Mouse (Mus musculus) stomach, embryonic 15.5 days (tissue): ENCODE measurements around the gene Lgals4. TPM values are rescaled to one million over a fixed set of nuclear protein-coding genes. Genes with fewer than 3 reads are reported as not detected.

Experiments
- ATAC-seq: fragments of 200-750 bp; cut with Nextera tagmentation; 2 replicates; pipeline ENCODE4 v1.8.0; 2017; ENCODE audit warnings: low read depth, moderate number of reproducible peaks, moderate TSS enrichment; ENCODE audit not compliant: insufficient read depth, low FRiP score
- H3K27ac ChIP-seq: fragments of 300-500 bp; sonication (generic); 2 replicates; pipeline ENCODE4 v1.5.1; 2015; ENCODE audit warnings: mild to moderate bottlenecking, inconsistent platforms
- H3K27me3 ChIP-seq: fragments of 300-500 bp; sonication (generic); replicated peaks from 2 replicates; pipeline ENCODE4 v1.6.1; 2015; ENCODE audit warnings: inconsistent platforms
- H3K36me3 ChIP-seq: fragments of 300-500 bp; sonication (generic); 2 replicates; pipeline ENCODE4 v1.6.1; 2015; ENCODE audit warnings: inconsistent platforms
- H3K4me1 ChIP-seq: fragments of 300-500 bp; sonication (generic); 2 replicates; pipeline ENCODE4 v1.6.1; 2015; ENCODE audit warnings: inconsistent platforms
- H3K4me2 ChIP-seq: fragments of 300-500 bp; sonication (generic); 2 replicates; pipeline ENCODE4 v1.6.1; 2015; ENCODE audit warnings: mild to moderate bottlenecking, inconsistent platforms
- H3K4me3 ChIP-seq: fragments of 300-500 bp; sonication (generic); replicated peaks from 2 replicates; pipeline ENCODE4 v1.5.1; 2015; ENCODE audit warnings: inconsistent platforms
- H3K9ac ChIP-seq: fragments of 300-500 bp; sonication (generic); 2 replicates; pipeline ENCODE4 v1.6.1; 2015; ENCODE audit warnings: inconsistent platforms
- H3K9me3 ChIP-seq: fragments of 300-500 bp; sonication (generic); 2 replicates; pipeline ENCODE4 v1.6.1; 2016; ENCODE audit warnings: inconsistent platforms
- WGBS: fragments of 180-500 bp; shearing (Covaris S2); methylation state at CpG from one replicate; pipeline ENCODE4 v1.1.7; 2015; 5-methylcytosine and 5-hydroxymethylcytosine counted together
- polyA plus RNA-seq: library from polyadenylated mRNA; unstranded; fragments of >200 nt; fragmentation: Nextera tagmentation; extraction: Ambion mirVana; gene quantifications from 2 replicates; pipeline ENCODE4 v1.2.1, GENCODE M21; 2015

Gene Lgals4
- polyA plus RNA-seq, 1 experiment from 2014 or later = 340 TPM

DNA sequence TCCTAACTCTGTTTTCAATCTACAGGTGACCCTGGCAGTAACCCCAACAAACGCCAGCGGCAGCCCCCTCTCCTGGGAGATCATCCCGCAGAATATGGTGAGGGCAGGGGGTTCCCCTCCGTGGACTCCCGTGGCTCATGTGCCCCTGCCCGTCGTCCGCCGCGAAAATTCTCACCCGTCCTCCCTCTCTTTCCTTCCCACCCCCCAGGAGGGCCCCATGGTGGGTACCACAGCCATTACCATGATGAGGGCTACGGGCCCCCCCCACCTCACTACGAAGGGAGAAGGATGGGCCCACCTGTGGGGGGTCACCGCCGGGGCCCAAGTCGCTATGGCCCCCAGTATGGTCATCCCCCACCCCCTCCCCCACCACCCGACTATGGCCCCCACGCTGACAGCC lies 15.2 kb upstream of the Lgals4 start:
- Histone ChIP-seq H3K4me2 (no peak overlapping the region), H3K27me3 (no peaks in the 10 kb centered on the region), H3K27ac (no peak overlapping the region), H3K9me3 (no peaks in the 10 kb centered on the region), H3K36me3 (peaks cover 82% of the 10 kb centered on the region), H3K4me1 (peaks cover 44% of the 10 kb centered on the region), H3K9ac (no peak overlapping the region), H3K4me3 (no peak overlapping the region)
- WGBS = 88% methylated on average over 17 of the region's 18 CpGs
- ATAC-seq = no peak

DNA sequence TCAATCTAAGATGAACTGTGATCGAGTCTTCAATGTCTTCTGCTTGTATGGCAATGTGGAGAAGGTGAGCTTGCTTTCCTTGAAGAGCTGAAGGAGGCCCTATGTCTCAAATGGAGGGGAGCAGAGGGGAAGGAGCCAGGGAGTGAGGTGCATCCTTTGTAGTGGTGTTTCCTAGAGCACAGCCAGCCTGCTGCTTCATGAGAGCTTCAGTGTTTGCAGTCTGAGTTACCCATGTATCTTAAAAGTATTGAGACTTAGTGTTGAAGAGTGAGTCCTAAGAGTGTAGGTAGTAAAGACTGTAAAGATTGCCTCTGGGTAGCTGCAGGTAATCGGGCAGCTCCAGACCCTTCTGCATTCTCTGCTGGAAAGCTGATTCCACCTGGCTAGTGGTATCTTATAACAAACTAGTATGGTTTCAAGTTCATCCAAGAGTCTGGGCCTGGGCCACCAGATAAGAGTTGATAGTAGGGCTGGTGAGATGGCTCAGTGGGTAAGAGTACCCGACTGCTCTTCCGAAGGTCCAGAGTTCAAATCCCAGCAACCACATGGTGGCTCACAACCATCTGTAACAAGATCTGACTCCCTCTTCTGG lies 14.7 kb upstream of the Lgals4 start:
- no peak overlapping the region for H3K27ac ChIP-seq
- no peaks in the 10 kb centered on the region for H3K27me3 ChIP-seq
- no peak for ATAC-seq
- peaks cover 76% of the 10 kb centered on the region for H3K36me3 ChIP-seq
- 82% methylated on average over 4 of the region's 4 CpGs for WGBS
- peaks cover 39% of the 10 kb centered on the region; the same call in 1 of the 2 replicates for H3K4me1 ChIP-seq
- no peak overlapping the region for H3K9ac ChIP-seq
- no peaks in the 10 kb centered on the region for H3K9me3 ChIP-seq
- H3K4me2 ChIP-seq = no peak overlapping the region
- no peak overlapping the region for H3K4me3 ChIP-seq

- Histone ChIP-seq H3K27me3 (no peaks in the 10 kb centered on the region), H3K4me1 (peaks cover 34% of the 10 kb centered on the region; the same call in 1 of the 2 replicates), H3K9me3 (no peaks in the 10 kb centered on the region), H3K4me3 (no peak overlapping the region), H3K4me2 (no peak overlapping the region), H3K36me3 (peaks cover 70% of the 10 kb centered on the region), H3K27ac (no peak overlapping the region), H3K9ac (no peak overlapping the region)
- no peak for ATAC-seq
- WGBS = 84% methylated on average over 4 of the region's 4 CpGs
Observed at GRCm38 (mm10) chr7:28819571-28819970, 14.1 kb upstream of the Lgals4 start.

- Histone ChIP-seq H3K27ac (peak overlapping the region; percentile 35; the same call in 1 of the 2 replicates), H3K9me3 (no peaks in the 10 kb centered on the region), H3K4me1 (peaks cover 32% of the 10 kb centered on the region; the same call in 1 of the 2 replicates), H3K36me3 (peaks cover 60% of the 10 kb centered on the region), H3K4me2 (no peak overlapping the region), H3K27me3 (no peaks in the 10 kb centered on the region), H3K9ac (no peak overlapping the region), H3K4me3 (no peak overlapping the region)
- ATAC-seq = no peak
- 76% methylated on average over 12 of the region's 12 CpGs for WGBS
Observed at GRCm38 (mm10) chr7:28820358-28821260, 13.0 kb upstream of the Lgals4 start.

DNA sequence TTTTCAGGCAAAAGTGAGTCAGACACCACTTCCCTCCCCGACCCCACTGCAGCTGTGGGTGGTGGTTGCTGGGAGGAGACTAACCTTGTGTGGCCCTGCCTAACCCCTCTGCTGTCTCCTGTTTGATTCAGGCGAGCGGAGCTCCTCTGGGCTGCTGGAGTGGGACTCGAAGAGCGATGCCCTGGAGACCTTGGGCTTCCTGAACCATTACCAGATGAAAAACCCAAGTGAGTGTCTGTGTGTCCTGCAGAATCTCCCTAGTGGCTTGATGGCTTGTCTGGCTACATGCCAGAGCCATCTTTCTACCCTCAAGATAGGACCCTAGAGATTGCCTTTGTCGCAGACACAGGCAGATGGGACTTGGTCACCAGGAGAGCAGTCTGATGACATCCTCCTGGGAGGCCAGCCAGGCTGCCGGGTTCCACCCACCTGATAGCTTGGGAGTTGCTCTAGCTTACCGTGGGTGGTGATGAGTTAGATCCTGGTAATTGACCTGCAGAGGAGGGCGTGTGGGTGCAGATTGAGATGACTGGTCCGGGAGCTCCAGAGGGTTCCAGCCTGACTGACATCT lies 12.3 kb upstream of the Lgals4 start:
- WGBS = 65% methylated on average over 10 of the region's 10 CpGs
- no peaks in the 10 kb centered on the region for H3K9me3 ChIP-seq
- H3K4me1 ChIP-seq = peaks cover 32% of the 10 kb centered on the region; the same call in 1 of the 2 replicates
- no peak overlapping the region for H3K4me3 ChIP-seq
- no peak overlapping the region for H3K27ac ChIP-seq
- H3K9ac ChIP-seq = no peak overlapping the region
- H3K4me2 ChIP-seq = no peak overlapping the region
- H3K27me3 ChIP-seq = no peaks in the 10 kb centered on the region
- ATAC-seq = no peak
- H3K36me3 ChIP-seq = peaks cover 53% of the 10 kb centered on the region

GRCm38 (mm10) chr7:28822556-28822955 lies 11.1 kb upstream of the Lgals4 start:
- Histone ChIP-seq H3K27ac (0 out of 2 replicates have a peak overlapping the region, but pooled peaks have one; percentile 23), H3K36me3 (peaks cover 40% of the 10 kb centered on the region), H3K4me3 (no peak overlapping the region), H3K4me2 (no peak overlapping the region), H3K27me3 (no peaks in the 10 kb centered on the region), H3K9me3 (no peaks in the 10 kb centered on the region), H3K4me1 (peaks cover 30% of the 10 kb centered on the region; the same call in 1 of the 2 replicates), H3K9ac (no peak overlapping the region)
- WGBS = 70% methylated on average over 1 of the region's 1 CpGs
- ATAC-seq = no peak

GRCm38 (mm10) chr7:28822993-28823903 lies 10.4 kb upstream of the Lgals4 start:
- Histone ChIP-seq H3K4me2 (no peak overlapping the region), H3K36me3 (peaks cover 34% of the 10 kb centered on the region), H3K27me3 (no peaks in the 10 kb centered on the region), H3K4me1 (peaks cover 32% of the 10 kb centered on the region; the same call in 1 of the 2 replicates), H3K9ac (no peak overlapping the region), H3K9me3 (no peaks in the 10 kb centered on the region), H3K27ac (peak overlapping the region; percentile 23; the same call in 1 of the 2 replicates), H3K4me3 (no peak overlapping the region)
- WGBS = 50% methylated on average over 10 of the region's 10 CpGs
- no peak for ATAC-seq

- WGBS = 32% methylated on average over 2 of the region's 2 CpGs
- H3K4me1 ChIP-seq = peaks cover 30% of the 10 kb centered on the region; the same call in 1 of the 2 replicates
- no peak for ATAC-seq
- H3K27ac ChIP-seq = peak overlapping the region; percentile 91; the same call in 1 of the 2 replicates
- no peak overlapping the region for H3K9ac ChIP-seq
- H3K36me3 ChIP-seq = peaks cover 27% of the 10 kb centered on the region
- H3K4me2 ChIP-seq = no peak overlapping the region
- H3K27me3 ChIP-seq = no peaks in the 10 kb centered on the region
- no peaks in the 10 kb centered on the region for H3K9me3 ChIP-seq
- no peak overlapping the region for H3K4me3 ChIP-seq
Observed at GRCm38 (mm10) chr7:28823932-28824331, 9.7 kb upstream of the Lgals4 start.

DNA sequence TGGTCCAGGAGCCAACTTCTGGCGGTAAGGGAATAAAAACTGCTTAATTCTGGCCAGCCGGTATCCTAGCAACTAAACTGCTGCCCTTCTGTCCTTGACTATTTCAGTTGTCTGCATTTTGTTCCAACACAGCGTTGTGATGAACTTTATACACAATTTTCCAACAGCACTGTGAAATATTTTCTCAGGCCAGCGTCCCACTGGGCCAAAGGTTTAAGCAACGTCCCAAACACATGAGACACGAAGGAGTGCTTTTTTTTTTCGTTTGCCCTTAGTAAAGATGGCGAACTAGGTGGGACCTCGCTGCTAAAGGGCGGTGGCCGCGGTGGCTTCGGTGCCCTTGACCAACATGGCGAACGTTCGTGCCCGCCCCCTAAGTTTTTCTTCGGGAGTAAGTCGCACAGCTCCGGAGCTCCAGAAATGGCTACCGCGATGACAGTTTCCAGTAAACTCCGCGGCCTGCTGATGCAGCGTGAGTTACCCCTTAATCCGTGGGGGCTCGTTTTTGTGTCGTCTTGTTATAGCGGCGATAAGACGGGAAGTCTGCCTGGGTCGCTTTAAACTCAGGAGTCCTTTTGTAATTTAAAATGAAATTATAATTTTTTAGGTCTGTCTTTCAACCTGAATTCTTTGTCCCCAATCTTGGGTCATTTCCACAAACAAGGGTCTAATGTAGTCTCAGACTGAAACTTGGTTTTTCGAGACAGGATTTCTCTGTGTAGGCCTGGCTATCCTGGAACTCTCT lies 8.5 kb upstream of the Lgals4 start, which contains the start of gene Ech1:
Gene Ech1, plus strand, starts transcription at position 277 of the 745 bp plus-strand sequence.
- H3K4me3 ChIP-seq = peak within 1 kb of the TSS; percentile 49
- H3K27ac ChIP-seq = peak within 1 kb of the TSS; percentile 91
- peak within 1 kb of the TSS; percentile 48 for H3K4me2 ChIP-seq
- H3K9ac ChIP-seq = peak within 1 kb of the TSS; percentile 52; the same call in 1 of the 2 replicates
- H3K4me1 ChIP-seq = peaks cover 24% of the 10 kb centered on the region; the same call in 1 of the 2 replicates
- no peaks in the 10 kb centered on the region for H3K9me3 ChIP-seq
- no peaks in the 10 kb centered on the region for H3K27me3 ChIP-seq
- 2% methylated on average over 33 of the region's 33 CpGs for whole genome bisulfite sequencing
- peaks cover 27% of the 10 kb centered on the region for H3K36me3 ChIP-seq
- peak; percentile 73; the same call in 1 of the 2 replicates for ATAC-seq

- 48% methylated on average over 11 of the region's 11 CpGs for WGBS
- peaks cover 17% of the 10 kb centered on the region; the same call in 1 of the 2 replicates for H3K4me1 ChIP-seq
- ATAC-seq = no peak
- H3K9ac ChIP-seq = peak overlapping the region; percentile 52; the same call in 1 of the 2 replicates
- H3K27me3 ChIP-seq = no peaks in the 10 kb centered on the region
- H3K36me3 ChIP-seq = peaks cover 22% of the 10 kb centered on the region
- H3K4me2 ChIP-seq = peak overlapping the region; percentile 48
- H3K9me3 ChIP-seq = no peaks in the 10 kb centered on the region
- H3K27ac ChIP-seq = peak overlapping the region; percentile 91
- peak overlapping the region; percentile 49 for H3K4me3 ChIP-seq
Observed at GRCm38 (mm10) chr7:28825686-28826401, 7.8 kb upstream of the Lgals4 start.
